Mouse (Mus musculus): ENCODE data around the gene Shpk. TPM values are rescaled to one million over a fixed set of nuclear protein-coding genes. Genes with fewer than 3 reads are reported as not detected.

The Shpk gene
- polyA plus RNA-seq, 1 experiment: 8.2 TPM

DNA sequence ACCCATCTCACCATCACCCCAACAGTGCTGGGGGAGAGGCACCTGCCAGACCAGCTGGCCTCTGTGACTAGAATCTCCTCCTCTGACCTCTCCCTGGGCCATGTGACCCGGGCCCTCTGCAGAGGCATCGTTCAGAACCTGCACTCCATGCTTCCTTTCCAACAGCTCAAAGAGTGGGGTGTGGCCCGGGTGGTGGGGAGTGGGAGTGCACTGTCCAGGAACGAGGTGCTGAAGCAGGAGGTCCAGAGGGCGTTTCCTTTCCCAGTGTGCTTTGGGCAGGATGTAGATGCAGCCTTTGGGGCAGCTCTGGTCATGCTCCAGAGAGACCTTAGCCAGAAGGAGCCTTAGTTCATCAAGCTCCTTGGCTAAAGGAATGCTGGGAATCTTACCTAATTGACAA, 23.6 kb downstream of the Shpk start:
- H3K4me1 ChIP-seq (ENCODE audit: control insufficient read depth, insufficient read depth, insufficient read length, low read length): no peaks in the 10 kb centered on the region
- H3K27ac ChIP-seq (replicated peaks; ENCODE audit: low read depth, low read length): no peak overlapping the region
- no peak overlapping the region for H3K4me3 ChIP-seq (ENCODE audit: insufficient read depth, low read depth, low read length)

DNA sequence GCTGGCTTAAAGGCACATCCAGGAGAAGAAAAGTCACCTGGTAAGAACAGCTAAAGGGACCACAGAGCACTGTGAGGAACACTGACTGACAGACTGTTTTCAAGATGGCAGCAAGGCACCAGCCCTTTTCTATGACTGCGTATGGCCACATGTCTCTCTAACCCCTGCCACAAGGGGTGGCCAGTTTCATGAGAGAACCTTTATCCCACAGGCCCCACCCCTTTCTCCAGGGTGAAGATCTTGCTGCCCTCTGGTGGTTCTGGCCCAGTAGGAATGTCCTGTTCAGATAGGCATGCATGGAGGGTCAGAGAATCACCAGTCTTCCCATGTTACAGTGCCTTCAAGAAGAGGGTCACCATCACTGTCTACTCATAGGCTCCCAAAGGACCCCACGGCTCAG, 24.7 kb downstream of the Shpk start:
- no peak overlapping the region for H3K27ac ChIP-seq (replicated peaks; ENCODE audit: low read depth, low read length)
- no peak overlapping the region for H3K4me3 ChIP-seq (ENCODE audit: insufficient read depth, low read depth, low read length)
- no peaks in the 10 kb centered on the region; the same call in 1 of the 2 replicates for H3K4me1 ChIP-seq (ENCODE audit: control insufficient read depth, insufficient read depth, insufficient read length, low read length)

DNA sequence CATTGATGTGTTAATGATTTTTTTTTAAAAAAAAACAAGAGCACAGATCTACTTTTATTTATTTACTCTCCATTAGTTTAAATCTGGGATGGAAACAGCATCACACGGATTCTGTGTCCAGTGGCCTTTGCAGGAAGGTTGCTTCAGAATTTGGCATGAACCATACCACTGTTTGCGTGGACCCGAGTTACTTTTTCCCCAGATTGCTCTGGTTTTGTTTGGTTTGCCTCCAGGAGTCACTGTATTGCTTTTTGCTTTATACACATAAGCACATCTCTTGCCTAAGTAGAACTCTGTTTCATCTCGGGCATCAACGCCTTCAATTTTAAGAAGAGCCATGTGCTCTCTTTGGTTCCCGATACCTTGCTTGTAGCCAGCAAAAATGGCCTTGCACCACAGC, 26.6 kb downstream of the Shpk start:
- no peak overlapping the region for H3K27ac ChIP-seq (replicated peaks; ENCODE audit: low read depth, low read length)
- H3K4me3 ChIP-seq (ENCODE audit: insufficient read depth, low read depth, low read length): no peak overlapping the region
- no peaks in the 10 kb centered on the region; the same call in 1 of the 2 replicates for H3K4me1 ChIP-seq (ENCODE audit: control insufficient read depth, insufficient read depth, insufficient read length, low read length)

DNA sequence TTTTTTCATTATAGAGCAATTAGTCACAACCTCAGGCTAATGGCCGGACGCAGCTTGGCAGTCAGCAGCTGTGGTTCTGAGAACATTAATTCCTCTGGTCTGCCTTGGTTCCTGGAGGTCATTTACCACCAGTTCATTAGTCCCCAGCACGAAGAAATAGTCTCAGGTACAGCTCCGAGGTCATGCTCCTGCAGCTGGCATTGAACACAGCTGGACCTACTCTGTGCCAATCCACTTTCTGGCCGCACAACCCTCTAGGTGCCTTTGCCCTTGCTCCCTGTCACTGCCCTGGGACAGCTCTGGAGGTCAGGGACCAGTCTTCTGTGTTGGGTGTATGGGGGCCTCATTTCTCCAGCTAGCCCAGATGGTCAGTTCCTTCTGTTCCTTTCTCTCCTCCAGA, 29.6 kb downstream of the Shpk start:
- H3K27ac ChIP-seq (replicated peaks; ENCODE audit: low read depth, low read length): no peak overlapping the region
- no peaks in the 10 kb centered on the region; the same call in 1 of the 2 replicates for H3K4me1 ChIP-seq (ENCODE audit: control insufficient read depth, insufficient read depth, insufficient read length, low read length)
- H3K4me3 ChIP-seq (ENCODE audit: insufficient read depth, low read depth, low read length): no peak overlapping the region

DNA sequence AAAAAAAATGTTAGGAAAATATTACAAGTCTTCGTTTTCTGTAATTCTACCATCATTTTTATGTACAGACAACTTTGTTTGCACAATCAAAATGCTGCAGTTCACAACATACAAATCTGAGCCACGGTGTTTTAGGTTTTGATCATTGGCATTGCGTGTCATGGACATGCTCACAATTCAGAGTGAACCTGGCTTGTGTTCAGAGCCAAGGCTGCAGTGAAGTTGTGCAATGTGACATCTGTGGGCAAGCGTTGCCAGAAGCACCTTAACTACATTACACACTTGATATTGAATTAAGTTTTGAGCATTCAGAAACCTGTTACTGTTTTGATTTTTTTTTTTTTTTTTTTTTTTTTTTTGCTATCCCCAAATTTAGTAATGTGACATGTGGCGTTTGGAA, 30.8 kb downstream of the Shpk start:
- H3K4me1 ChIP-seq (ENCODE audit: control insufficient read depth, insufficient read depth, insufficient read length, low read length): peaks cover 2% of the 10 kb centered on the region
- no peak overlapping the region for H3K4me3 ChIP-seq (ENCODE audit: insufficient read depth, low read depth, low read length)
- no peak overlapping the region for H3K27ac ChIP-seq (replicated peaks; ENCODE audit: low read depth, low read length)

DNA sequence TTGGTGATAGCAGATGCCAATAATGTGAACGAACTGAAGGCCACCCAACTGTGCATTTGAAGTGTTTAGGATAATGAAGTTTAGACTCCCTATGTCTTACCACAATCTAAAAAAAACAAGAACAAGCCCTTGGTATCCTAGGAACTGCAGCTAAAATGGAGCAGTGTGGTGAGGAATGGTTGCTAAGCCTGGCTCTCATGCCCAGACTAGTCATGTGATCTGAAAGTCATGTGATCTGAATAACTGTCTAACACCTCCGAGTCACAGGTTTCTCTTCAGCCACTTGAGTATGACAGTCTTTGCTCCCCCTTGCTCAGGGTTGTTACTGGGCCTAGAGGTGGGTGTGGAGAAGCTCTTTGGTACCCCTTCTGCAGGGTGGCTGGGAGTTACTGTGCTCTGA, 33.3 kb downstream of the Shpk start:
- H3K4me3 ChIP-seq (ENCODE audit: insufficient read depth, low read depth, low read length): no peak overlapping the region
- no peak overlapping the region for H3K27ac ChIP-seq (replicated peaks; ENCODE audit: low read depth, low read length)
- peaks cover 21% of the 10 kb centered on the region for H3K4me1 ChIP-seq (ENCODE audit: control insufficient read depth, insufficient read depth, insufficient read length, low read length)

DNA sequence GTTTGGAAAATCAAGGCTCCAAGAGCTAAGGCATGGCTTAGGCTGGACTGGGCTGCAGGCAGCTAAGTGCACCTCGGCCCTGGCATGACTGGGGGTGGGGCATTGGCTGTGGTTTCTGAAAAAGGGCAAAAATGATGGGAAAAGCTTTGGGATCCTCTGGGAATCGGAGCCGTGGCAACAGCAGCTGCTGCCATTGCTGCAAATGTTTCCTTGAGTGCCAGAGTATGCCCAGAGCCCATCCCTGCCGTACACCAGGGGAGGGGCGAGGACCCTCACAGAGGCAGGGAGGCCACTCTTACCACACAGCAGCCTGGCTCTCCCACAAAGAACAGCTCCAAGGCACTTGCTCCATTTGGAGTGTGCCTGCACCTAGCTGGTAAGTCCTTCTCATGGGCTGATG, 34.7 kb downstream of the Shpk start, which contains the start of gene Trpv1:
Trpv1 (plus strand) TSS at position 301 of the 400 bp plus-strand sequence.
- Histone ChIP-seq H3K27ac (replicated peaks; ENCODE audit: low read depth, low read length) (no peak within 1 kb of the TSS), H3K4me1 (ENCODE audit: control insufficient read depth, insufficient read depth, insufficient read length, low read length) (peaks cover 24% of the 10 kb centered on the region), H3K4me3 (ENCODE audit: insufficient read depth, low read depth, low read length) (no peak within 1 kb of the TSS)

DNA sequence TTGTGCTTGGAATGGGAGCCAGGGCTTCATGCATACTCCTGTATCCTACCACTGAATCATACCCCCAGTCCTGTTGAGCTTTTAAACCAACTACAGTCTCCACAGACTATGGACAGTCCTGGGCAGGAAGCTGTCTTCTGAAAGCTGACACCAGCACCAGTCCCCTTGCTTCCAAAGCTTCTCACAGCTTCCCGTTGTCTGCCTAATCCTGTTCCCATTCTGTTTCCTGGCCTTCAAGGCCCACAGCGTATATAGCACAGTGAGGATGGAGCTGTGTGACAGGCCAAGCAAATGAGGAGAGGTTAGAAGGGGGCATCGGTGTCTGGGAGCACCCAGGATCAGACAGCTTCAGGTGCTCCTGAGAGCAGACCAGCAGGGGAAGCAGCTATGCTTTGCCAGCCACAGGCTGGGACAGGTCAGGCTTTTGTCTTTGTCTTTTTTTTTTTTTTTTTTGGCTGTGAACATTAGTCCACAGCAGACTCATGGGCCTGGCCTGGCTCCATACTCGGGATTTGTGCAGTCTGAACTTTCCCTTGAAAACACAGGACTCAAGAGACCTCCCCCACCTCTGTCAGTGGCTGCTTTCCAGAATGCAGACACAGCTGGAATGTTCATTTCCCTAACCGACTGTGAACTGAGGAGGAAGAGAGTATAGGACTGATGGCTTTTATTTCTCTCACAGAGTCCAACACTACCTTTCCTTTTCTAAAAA, 36.9 kb downstream of the Shpk start:
- H3K4me1 ChIP-seq (ENCODE audit: control insufficient read depth, insufficient read depth, insufficient read length, low read length): peaks cover 24% of the 10 kb centered on the region
- peak overlapping the region; percentile 80 for H3K27ac ChIP-seq (replicated peaks; ENCODE audit: low read depth, low read length)
- H3K4me3 ChIP-seq (ENCODE audit: insufficient read depth, low read depth, low read length): no peak overlapping the region

DNA sequence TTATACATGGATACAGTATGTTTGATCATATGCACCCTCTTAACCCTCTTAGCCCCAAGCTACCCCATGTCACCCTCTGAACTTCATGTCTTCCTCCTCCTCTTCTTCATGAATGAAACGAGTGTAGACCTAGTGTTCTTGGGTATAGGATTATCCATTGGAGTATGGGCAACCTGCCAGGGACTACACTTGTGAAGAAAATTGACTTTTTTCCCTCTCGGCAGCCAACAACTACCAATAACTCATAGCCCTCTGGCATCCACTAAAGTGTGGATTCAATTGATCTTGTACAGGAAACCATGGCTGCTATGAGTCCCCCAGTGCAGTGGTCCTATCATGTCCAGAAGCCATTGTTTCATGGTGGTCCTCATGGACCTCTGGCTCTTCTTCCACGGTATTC, 37.5 kb downstream of the Shpk start:
- H3K4me3 ChIP-seq (ENCODE audit: insufficient read depth, low read depth, low read length): no peak overlapping the region
- peak overlapping the region; percentile 47 for H3K27ac ChIP-seq (replicated peaks; ENCODE audit: low read depth, low read length)

DNA sequence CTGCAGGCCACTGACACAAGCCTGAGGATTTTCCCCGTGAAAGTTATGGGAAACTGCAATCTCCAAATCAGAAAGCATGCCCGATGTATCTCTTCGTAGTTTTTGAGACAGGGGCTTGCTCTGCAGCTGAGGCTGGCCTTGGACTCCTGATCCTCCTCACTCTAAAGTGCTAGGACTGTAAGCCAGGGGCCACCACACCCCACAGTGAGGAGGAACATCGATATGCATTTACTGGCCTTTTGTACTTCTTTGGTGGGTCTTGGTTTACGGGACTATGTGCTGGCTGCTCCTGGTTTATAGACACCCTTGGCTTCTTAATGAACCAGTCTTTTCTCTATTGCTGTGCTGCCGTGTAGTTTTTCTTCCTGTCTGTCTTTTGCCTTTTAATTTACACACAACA, 42.9 kb downstream of the Shpk start:
- no peak overlapping the region for H3K27ac ChIP-seq (replicated peaks; ENCODE audit: low read depth, low read length)
- no peak overlapping the region for H3K4me3 ChIP-seq (ENCODE audit: insufficient read depth, low read depth, low read length)
- peaks cover 5% of the 10 kb centered on the region for H3K4me1 ChIP-seq (ENCODE audit: control insufficient read depth, insufficient read depth, insufficient read length, low read length)

More for the DNA sequence above, 37.5 kb downstream of the Shpk start:
- H3K4me1 ChIP-seq (ENCODE audit: control insufficient read depth, insufficient read depth, insufficient read length, low read length): peaks cover 24% of the 10 kb centered on the region

DNA sequence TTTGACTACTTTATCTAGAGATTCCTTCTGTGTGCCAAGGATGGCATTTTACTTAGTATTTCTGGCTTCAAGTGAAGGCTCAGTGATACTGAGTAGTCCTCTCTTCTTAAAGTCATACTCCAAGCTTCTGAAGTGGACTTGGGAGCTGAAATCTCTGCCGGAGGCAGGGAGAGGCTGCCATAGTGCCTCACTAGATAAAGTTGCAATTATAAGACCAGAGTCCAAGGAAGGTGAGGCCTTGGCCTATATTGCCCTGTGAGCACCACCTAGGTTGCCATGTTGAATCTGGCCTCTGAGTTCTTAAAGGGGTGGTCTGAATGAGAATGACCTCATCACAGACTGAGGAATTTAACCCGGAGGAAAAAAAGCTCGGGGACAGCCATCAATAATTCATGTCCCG, 43.5 kb downstream of the Shpk start:
- Histone ChIP-seq H3K27ac (replicated peaks; ENCODE audit: low read depth, low read length) (no peak overlapping the region), H3K4me1 (ENCODE audit: control insufficient read depth, insufficient read depth, insufficient read length, low read length) (0 out of 2 replicates have a peak, but pooled peaks cover under 1% of the 10 kb centered on the region), H3K4me3 (ENCODE audit: insufficient read depth, low read depth, low read length) (no peak overlapping the region)

DNA sequence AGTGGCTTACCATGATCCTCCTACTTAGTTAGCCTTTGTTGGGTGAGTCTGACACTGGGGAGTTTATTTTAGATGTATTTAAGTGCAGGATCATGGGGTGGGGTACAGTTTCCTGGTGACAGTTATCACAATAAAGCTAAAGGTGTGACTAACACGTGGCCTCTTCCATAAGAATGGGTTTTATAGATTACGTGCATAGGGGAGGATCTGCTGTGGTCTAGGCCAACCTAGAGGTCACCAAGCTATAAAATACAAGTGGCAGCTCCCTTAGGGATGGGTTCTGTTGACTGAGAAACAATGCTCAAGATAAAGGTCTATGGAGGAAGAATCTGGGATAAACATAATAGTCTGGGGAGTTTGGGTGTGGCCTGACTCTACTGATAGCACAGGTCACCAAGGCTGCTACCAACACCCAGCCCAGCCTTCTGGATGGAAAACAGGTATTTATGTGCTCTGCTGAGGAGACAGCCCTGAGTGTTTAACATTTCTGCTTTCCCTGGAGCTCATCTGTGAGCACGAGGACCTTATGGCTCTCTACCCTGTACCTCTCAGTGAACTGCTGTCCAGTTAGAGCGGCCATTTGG, 58.2 kb downstream of the Shpk start:
- H3K4me1 ChIP-seq (ENCODE audit: control insufficient read depth, insufficient read depth, insufficient read length, low read length): no peaks in the 10 kb centered on the region
- H3K27ac ChIP-seq (replicated peaks; ENCODE audit: low read depth, low read length): no peak overlapping the region
- no peak overlapping the region for H3K4me3 ChIP-seq (ENCODE audit: insufficient read depth, low read depth, low read length)

DNA sequence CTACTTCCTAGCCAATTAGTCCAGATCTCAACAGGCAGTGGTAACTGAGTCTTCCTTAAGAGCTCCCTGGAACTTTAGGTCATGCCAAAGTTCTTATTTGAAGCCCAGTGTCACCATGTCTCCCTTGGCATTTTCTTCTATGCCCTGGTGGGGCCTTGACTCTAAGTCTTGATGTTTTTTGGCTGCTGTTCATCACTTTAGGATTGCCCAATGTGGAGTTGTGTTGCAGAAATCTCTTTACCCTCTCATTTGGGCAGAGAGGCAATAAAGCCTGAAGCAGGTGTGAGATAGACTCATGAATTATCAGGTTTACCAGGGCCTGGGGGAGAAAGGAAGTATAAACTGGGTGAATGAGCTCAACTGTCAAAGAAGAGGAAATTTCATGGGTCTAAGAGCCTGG, 59.4 kb downstream of the Shpk start:
- H3K4me1 ChIP-seq (ENCODE audit: control insufficient read depth, insufficient read depth, insufficient read length, low read length): no peaks in the 10 kb centered on the region
- no peak overlapping the region for H3K27ac ChIP-seq (replicated peaks; ENCODE audit: low read depth, low read length)
- H3K4me3 ChIP-seq (ENCODE audit: insufficient read depth, low read depth, low read length): no peak overlapping the region

DNA sequence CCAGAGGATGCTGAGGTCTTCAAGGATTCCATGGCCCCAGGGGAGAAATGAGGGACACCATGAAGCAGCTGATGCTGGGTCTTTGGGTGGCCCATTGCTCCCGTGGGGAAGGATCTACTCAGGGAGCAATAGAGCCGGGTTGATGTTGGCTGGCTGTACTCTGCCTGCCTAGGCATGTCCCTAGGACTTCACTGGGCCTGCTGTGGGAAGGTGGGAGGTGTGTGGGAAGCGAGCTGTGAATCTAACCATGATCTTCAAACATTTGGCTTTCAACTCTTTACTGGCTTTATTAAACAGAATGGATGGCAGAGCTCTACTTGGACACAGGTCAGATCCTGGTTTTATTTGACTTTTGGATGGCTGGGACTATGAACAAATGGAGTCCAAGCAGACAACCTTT, 61.2 kb downstream of the Shpk start:
- Histone ChIP-seq H3K27ac (replicated peaks; ENCODE audit: low read depth, low read length) (no peak overlapping the region), H3K4me3 (ENCODE audit: insufficient read depth, low read depth, low read length) (no peak overlapping the region), H3K4me1 (ENCODE audit: control insufficient read depth, insufficient read depth, insufficient read length, low read length) (no peaks in the 10 kb centered on the region)

DNA sequence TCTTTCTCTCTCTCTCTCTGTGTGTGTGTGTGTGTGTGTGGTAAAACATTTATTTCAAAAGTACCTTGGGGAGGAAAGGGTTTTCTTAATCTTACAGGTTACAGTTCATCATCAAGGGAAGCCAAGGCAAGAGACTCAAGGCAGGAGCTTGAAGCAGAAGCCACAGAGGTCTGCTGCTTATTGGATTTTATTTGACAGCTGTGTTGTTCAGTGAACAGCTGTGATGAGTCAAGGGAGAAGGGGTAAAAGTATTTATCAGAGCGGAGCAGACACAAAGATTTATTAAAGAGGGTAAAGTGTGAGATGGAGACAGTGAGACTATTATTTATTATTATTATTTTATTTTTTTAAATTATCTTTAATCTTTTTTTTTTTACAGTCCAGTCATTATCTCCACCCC, 62.1 kb downstream of the Shpk start:
- H3K4me1 ChIP-seq (ENCODE audit: control insufficient read depth, insufficient read depth, insufficient read length, low read length): peaks cover 2% of the 10 kb centered on the region; the same call in 1 of the 2 replicates
- no peak overlapping the region for H3K27ac ChIP-seq (replicated peaks; ENCODE audit: low read depth, low read length)
- no peak overlapping the region for H3K4me3 ChIP-seq (ENCODE audit: insufficient read depth, low read depth, low read length)

DNA sequence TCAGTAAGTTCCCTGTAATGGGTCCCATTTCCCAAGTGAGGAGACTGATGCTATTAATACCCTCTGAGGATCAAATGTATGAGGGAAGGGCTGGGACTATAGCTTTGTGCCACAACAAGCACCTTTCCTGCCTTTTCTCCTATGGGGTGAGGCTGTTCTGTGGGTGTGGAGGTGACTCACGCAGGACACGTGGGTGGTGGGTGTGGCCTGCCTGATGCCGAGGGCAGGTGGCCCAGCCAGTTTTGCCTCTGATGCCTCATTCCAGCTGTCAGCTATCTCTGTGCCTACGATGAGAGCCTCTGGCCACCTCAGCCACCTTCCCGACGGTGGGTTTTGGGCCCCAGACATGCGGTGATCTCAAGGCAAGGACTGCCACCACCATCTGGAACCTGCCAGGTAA, 68.0 kb downstream of the Shpk start, which contains the start of gene Trpv3:
Trpv3 (plus strand) TSS at position 122 of the 400 bp plus-strand sequence.
- Histone ChIP-seq H3K27ac (replicated peaks; ENCODE audit: low read depth, low read length) (no peak within 1 kb of the TSS), H3K4me1 (ENCODE audit: control insufficient read depth, insufficient read depth, insufficient read length, low read length) (peaks cover 2% of the 10 kb centered on the region; the same call in 1 of the 2 replicates), H3K4me3 (ENCODE audit: insufficient read depth, low read depth, low read length) (no peak within 1 kb of the TSS)
